Mouse (Mus musculus) hindbrain, embryonic 12.5 days (tissue): ENCODE measurements around the gene Srsf4. TPM values are rescaled to one million over a fixed set of nuclear protein-coding genes. Genes with fewer than 3 reads are reported as not detected.

Source experiments
- ATAC-seq: fragments of 200-750 bp; cut with Nextera tagmentation; 2 replicates; pipeline ENCODE4 v1.8.0; 2017; ENCODE audit warnings: moderate TSS enrichment; ENCODE audit not compliant: low FRiP score
- H3K27ac ChIP-seq: fragments of 300-500 bp; sonication (generic); 2 replicates; pipeline ENCODE4 v1.5.1; 2016; ENCODE audit warnings: mild to moderate bottlenecking
- H3K27me3 ChIP-seq: fragments of 300-500 bp; sonication (generic); 2 replicates; pipeline ENCODE4 v1.6.1; 2016; ENCODE audit warnings: mild to moderate bottlenecking
- H3K36me3 ChIP-seq: fragments of 300-500 bp; sonication (generic); 2 replicates; pipeline ENCODE4 v1.6.1; 2016; ENCODE audit warnings: mild to moderate bottlenecking
- H3K4me1 ChIP-seq: fragments of 300-500 bp; sonication (generic); 2 replicates; pipeline ENCODE4 v1.6.1; 2016
- H3K4me2 ChIP-seq: fragments of 300-500 bp; sonication (generic); replicated peaks from 2 replicates; pipeline ENCODE4 v1.6.1; 2016; ENCODE audit warnings: mild to moderate bottlenecking
- H3K4me3 ChIP-seq: fragments of 300-500 bp; sonication (generic); 2 replicates; pipeline ENCODE4 v1.5.1; 2016; ENCODE audit warnings: mild to moderate bottlenecking
- H3K9ac ChIP-seq: fragments of 300-500 bp; sonication (generic); 2 replicates; pipeline ENCODE4 v1.6.1; 2016; ENCODE audit warnings: mild to moderate bottlenecking, moderate library complexity
- H3K9me3 ChIP-seq: fragments of 300-500 bp; sonication (generic); replicated peaks from 2 replicates; pipeline ENCODE4 v1.6.1; 2016; ENCODE audit warnings: mild to moderate bottlenecking
- WGBS: fragments of 180-500 bp; shearing (Covaris S2); methylation state at CpG from one replicate; pipeline ENCODE4 v1.1.7; 2016; 5-methylcytosine and 5-hydroxymethylcytosine counted together
- polyA plus RNA-seq: library from polyadenylated mRNA; unstranded; fragments of >200 nt; fragmentation: Nextera tagmentation; extraction: Ambion mirVana; gene quantifications from 2 replicates; pipeline ENCODE4 v1.2.1, GENCODE M21; 2016

The Srsf4 gene
- 139 and 147 TPM in 2 replicates for polyA plus RNA-seq

GRCm38 (mm10) chr4:131873293-131874168 is at the start of gene Srsf4:
TSS of gene Srsf4 (plus strand) at chr4:131873617.
- peak within 1 kb of the TSS; percentile 100 for H3K27ac ChIP-seq
- peak within 1 kb of the TSS; percentile 97 for H3K4me3 ChIP-seq
- no peaks in the 10 kb centered on the region for H3K9me3 ChIP-seq
- under 1% methylated on average over 96 of the region's 116 CpGs for WGBS
- H3K36me3 ChIP-seq: no peaks in the 10 kb centered on the region
- H3K27me3 ChIP-seq: no peaks in the 10 kb centered on the region
- H3K9ac ChIP-seq: peak within 1 kb of the TSS; percentile 100
- peaks cover 30% of the 10 kb centered on the region for H3K4me1 ChIP-seq
- peak within 1 kb of the TSS; percentile 95 for H3K4me2 ChIP-seq
- peak; percentile 94 for ATAC-seq

- Histone ChIP-seq H3K36me3 (no peaks in the 10 kb centered on the region), H3K4me1 (peaks cover 40% of the 10 kb centered on the region), H3K9ac (no peak overlapping the region), H3K4me2 (no peak overlapping the region), H3K27me3 (peaks cover 7% of the 10 kb centered on the region; the same call in 1 of the 2 replicates), H3K27ac (no peak overlapping the region), H3K4me3 (no peak overlapping the region), H3K9me3 (no peaks in the 10 kb centered on the region)
- WGBS: 14% methylated on average over 3 of the region's 3 CpGs
- ATAC-seq: no peak
Observed at GRCm38 (mm10) chr4:131824939-131825338, 48.5 kb upstream of the Srsf4 start.

- H3K9me3 ChIP-seq: no peaks in the 10 kb centered on the region
- 51% methylated on average over 8 of the region's 8 CpGs for WGBS
- no peak for ATAC-seq
- H3K4me2 ChIP-seq: no peak overlapping the region
- no peak overlapping the region for H3K9ac ChIP-seq
- peaks cover 46% of the 10 kb centered on the region for H3K4me1 ChIP-seq
- H3K27ac ChIP-seq: no peak overlapping the region
- H3K4me3 ChIP-seq: no peak overlapping the region
- peaks cover 5% of the 10 kb centered on the region; the same call in 1 of the 2 replicates for H3K27me3 ChIP-seq
- H3K36me3 ChIP-seq: no peaks in the 10 kb centered on the region
Observed at GRCm38 (mm10) chr4:131825830-131826229, 47.6 kb upstream of the Srsf4 start.

- no peak for ATAC-seq
Observed at GRCm38 (mm10) chr4:131826905-131827304, 46.5 kb upstream of the Srsf4 start.

GRCm38 (mm10) chr4:131829123-131829522 is 44.3 kb upstream of the Srsf4 start:
- peaks cover 5% of the 10 kb centered on the region for H3K27me3 ChIP-seq
- H3K4me2 ChIP-seq: no peak overlapping the region
- 87% methylated on average over 8 of the region's 8 CpGs for WGBS
- ATAC-seq: no peak
- no peak overlapping the region for H3K4me3 ChIP-seq
- peaks cover 42% of the 10 kb centered on the region for H3K4me1 ChIP-seq
- no peak overlapping the region for H3K9ac ChIP-seq
- no peaks in the 10 kb centered on the region for H3K36me3 ChIP-seq
- H3K9me3 ChIP-seq: no peaks in the 10 kb centered on the region
- no peak overlapping the region for H3K27ac ChIP-seq

More at GRCm38 (mm10) chr4:131826905-131827304, 46.5 kb upstream of the Srsf4 start:
- Histone ChIP-seq H3K27me3 (peaks cover 5% of the 10 kb centered on the region; the same call in 1 of the 2 replicates), H3K4me2 (no peak overlapping the region), H3K9me3 (no peaks in the 10 kb centered on the region), H3K36me3 (no peaks in the 10 kb centered on the region), H3K4me1 (peaks cover 36% of the 10 kb centered on the region), H3K27ac (0 out of 2 replicates have a peak overlapping the region, but pooled peaks have one; percentile 5), H3K4me3 (no peak overlapping the region), H3K9ac (no peak overlapping the region)
- WGBS: 14% methylated on average over 6 of the region's 6 CpGs

- peaks cover 27% of the 10 kb centered on the region for H3K27me3 ChIP-seq
- no peak overlapping the region for H3K4me3 ChIP-seq
- H3K4me1 ChIP-seq: peaks cover 47% of the 10 kb centered on the region
- WGBS: 78% methylated on average over 5 of the region's 5 CpGs
- no peak overlapping the region for H3K27ac ChIP-seq
- H3K4me2 ChIP-seq: no peak overlapping the region
- H3K9ac ChIP-seq: no peak overlapping the region; the same call in 1 of the 2 replicates
- ATAC-seq: no peak
- no peaks in the 10 kb centered on the region for H3K36me3 ChIP-seq
- H3K9me3 ChIP-seq: no peaks in the 10 kb centered on the region
Observed at GRCm38 (mm10) chr4:131831546-131832045, 41.8 kb upstream of the Srsf4 start.

GRCm38 (mm10) chr4:131832759-131833407 is 40.5 kb upstream of the Srsf4 start:
- 76% methylated on average over 3 of the region's 3 CpGs for WGBS
- H3K9me3 ChIP-seq: no peaks in the 10 kb centered on the region
- peaks cover 36% of the 10 kb centered on the region for H3K27me3 ChIP-seq
- H3K4me1 ChIP-seq: peaks cover 50% of the 10 kb centered on the region
- no peak overlapping the region for H3K4me3 ChIP-seq
- no peak for ATAC-seq
- peak overlapping the region; percentile 32; the same call in 1 of the 2 replicates for H3K9ac ChIP-seq
- H3K4me2 ChIP-seq: no peak overlapping the region
- no peaks in the 10 kb centered on the region for H3K36me3 ChIP-seq
- no peak overlapping the region for H3K27ac ChIP-seq

GRCm38 (mm10) chr4:131833971-131834609 is 39.3 kb upstream of the Srsf4 start:
- ATAC-seq: no peak
- no peak overlapping the region for H3K9ac ChIP-seq
- peaks cover 36% of the 10 kb centered on the region for H3K27me3 ChIP-seq
- H3K4me3 ChIP-seq: no peak overlapping the region
- H3K4me1 ChIP-seq: peaks cover 53% of the 10 kb centered on the region
- no peaks in the 10 kb centered on the region for H3K36me3 ChIP-seq
- H3K27ac ChIP-seq: no peak overlapping the region
- WGBS: 27% methylated on average over 9 of the region's 9 CpGs
- no peak overlapping the region for H3K4me2 ChIP-seq
- H3K9me3 ChIP-seq: no peaks in the 10 kb centered on the region

- Histone ChIP-seq H3K36me3 (no peaks in the 10 kb centered on the region), H3K4me1 (peaks cover 39% of the 10 kb centered on the region), H3K4me3 (peak overlapping the region; percentile 66), H3K4me2 (peak overlapping the region; percentile 99), H3K27ac (no peak overlapping the region), H3K9me3 (no peaks in the 10 kb centered on the region), H3K27me3 (peaks cover 40% of the 10 kb centered on the region), H3K9ac (peak overlapping the region; percentile 71)
- no peak for ATAC-seq
- WGBS: under 1% methylated on average over 31 of the region's 39 CpGs
Observed at GRCm38 (mm10) chr4:131836351-131836881, 37.0 kb upstream of the Srsf4 start.

GRCm38 (mm10) chr4:131836891-131837491 is 36.4 kb upstream of the Srsf4 start:
- Histone ChIP-seq H3K36me3 (no peaks in the 10 kb centered on the region), H3K27ac (no peak overlapping the region), H3K4me1 (peaks cover 39% of the 10 kb centered on the region), H3K4me2 (peak overlapping the region; percentile 99), H3K9me3 (no peaks in the 10 kb centered on the region), H3K4me3 (peak overlapping the region; percentile 66), H3K9ac (peak overlapping the region; percentile 71), H3K27me3 (peaks cover 44% of the 10 kb centered on the region)
- no peak for ATAC-seq
- WGBS: under 1% methylated on average over 71 of the region's 76 CpGs

- Histone ChIP-seq H3K36me3 (no peaks in the 10 kb centered on the region), H3K27ac (no peak within 1 kb of the TSS), H3K27me3 (peaks cover 44% of the 10 kb centered on the region), H3K4me1 (peaks cover 41% of the 10 kb centered on the region), H3K4me3 (peak within 1 kb of the TSS; percentile 66), H3K4me2 (peak within 1 kb of the TSS; percentile 99), H3K9me3 (no peaks in the 10 kb centered on the region), H3K9ac (peak within 1 kb of the TSS; percentile 71)
- ATAC-seq: peak; percentile 79
- WGBS: under 1% methylated on average over 67 of the region's 72 CpGs
Observed at GRCm38 (mm10) chr4:131837872-131838524, 35.4 kb upstream of the Srsf4 start, which contains the start of gene Ptpru. TSS of gene Ptpru (minus strand) at chr4:131838288.
